ENCODE assay signal across 9 mouse cellular contexts in genomic region chr9:15301399-15301798, GRCm38 (mm10). TPM values are rescaled to one million over a fixed set of nuclear protein-coding genes. Genes with fewer than 3 reads are reported as not detected.
A peak's percentile ranks its signal among the peaks of the same experiment; 100 is the strongest.
DNase-seq lines count a peak whose midpoint lies in the region; ATAC-seq and TF ChIP-seq lines count a peak whose summit lies in the region.
"Had no signal": no experiment of that assay in that cellular context is flagged by ENCODE, and none has a peak within 500 bp of the region (broad histone marks: within the 10 kb centered on the region; RNA-seq: fewer than 3 reads in every experiment).

No protein-coding gene starts in this region.

- H3K4me2 ChIP-seq in limb, embryonic 14.5 days (replicated peaks; ENCODE audit: low read depth, low read length, severe bottlenecking) = no peak overlapping the region

- H3K4me1 ChIP-seq in embryonic facial prominence, embryonic 10.5 days = peaks cover 9% of the 10 kb centered on the region; the same call in 1 of the 2 replicates
- H3K4me1 ChIP-seq in limb, embryonic 14.5 days (ENCODE audit: control insufficient read depth, insufficient read depth, low read length) = peaks cover 6% of the 10 kb centered on the region; the same call in 1 of the 2 replicates
- H3K4me1 ChIP-seq in olfactory bulb, adult 2 months (ENCODE audit: control insufficient read depth, insufficient read depth, low read length) = peaks cover 6% of the 10 kb centered on the region

- ATAC-seq in hematopoietic stem cell, adult 5-6 weeks (replicated peaks in 1 of 2; ENCODE audit: insufficient read depth in 1 of 2, low FRiP score in 2 of 2, low TSS enrichment in 1 of 2, low read depth in 1 of 2, poor library complexity in 2 of 2, severe bottlenecking in 2 of 2) = peak; percentile 26 to 29
- ATAC-seq in limb, embryonic 14.5 days (ENCODE audit: low FRiP score, low read depth) = no peak

- TF ChIP-seq POLR2A in limb, embryonic 14.5 days (IDR thresholded peaks at IDR 0.05; ENCODE audit: borderline replicate concordance, extremely low read depth, insufficient read depth, insufficient read length) = no peak
- no peak for TF ChIP-seq POLR2A in olfactory bulb, adult 2 months (IDR thresholded peaks at IDR 0.05; ENCODE audit: insufficient read depth, low read depth, low read length)

- no peaks in the 10 kb centered on the region for H3K9me3 ChIP-seq in embryonic facial prominence, embryonic 10.5 days
- H3K9me3 ChIP-seq in limb, embryonic 14.5 days (ENCODE audit: control insufficient read depth, low read length) = no peaks in the 10 kb centered on the region
- H3K9me3 ChIP-seq: G1E had no signal

- no peaks in the 10 kb centered on the region for H3K27me3 ChIP-seq in embryonic facial prominence, embryonic 10.5 days (replicated peaks; ENCODE audit: low read depth, poor library complexity, severe bottlenecking)
- H3K27me3 ChIP-seq in limb, embryonic 14.5 days (ENCODE audit: control insufficient read depth, insufficient read depth, low read length) = no peaks in the 10 kb centered on the region

- no peaks in the 10 kb centered on the region for H3K36me3 ChIP-seq in embryonic facial prominence, embryonic 10.5 days (replicated peaks)
- H3K36me3 ChIP-seq in limb, embryonic 14.5 days (ENCODE audit: control insufficient read depth, insufficient read depth, low read length) = peaks cover 8% of the 10 kb centered on the region; the same call in 1 of the 2 replicates

- 0 out of 2 replicates have a peak overlapping the region, but pooled peaks have one; percentile 5 for H3K9ac ChIP-seq in limb, embryonic 14.5 days (ENCODE audit: low read depth, low read length, severe bottlenecking)

- 38% methylated on average over 6 of the region's 6 CpGs for WGBS in embryonic facial prominence, embryonic 10.5 days
- 31% methylated on average over 6 of the region's 6 CpGs for WGBS in limb, embryonic 14.5 days
- 34% methylated on average over 6 of the region's 6 CpGs for WGBS in olfactory bulb, adult 2 months

- no peak for DNase-seq in layer of hippocampus, adult 2 months (ENCODE audit: low spot score in 2 of 2)
- DNase-seq in layer of hippocampus, postnatal 25 days (ENCODE audit: extremely low spot score in 1 of 2, low spot score in 1 of 2) = no peak
- peak; percentile 36 for DNase-seq in embryonic facial prominence, embryonic 10.5 days (ENCODE audit: low spot score)
- DNase-seq in limb, embryonic 14.5 days (ENCODE audit: low spot score) = no peak
- DNase-seq in cerebellum, adult 8-10 months = no peak
- DNase-seq in layer of hippocampus, adult 18-20 months (ENCODE audit: low spot score in 2 of 2) = no peak

- no peak for TF ChIP-seq CTCF in layer of hippocampus, adult 2 months (conservative IDR thresholded peaks at IDR 0.05)
- no peak for TF ChIP-seq CTCF in olfactory bulb, adult 2 months (IDR thresholded peaks at IDR 0.05; ENCODE audit: insufficient read depth, low read depth, low read length)

- peak overlapping the region; percentile 5; the same call in 1 of the 2 replicates for H3K4me3 ChIP-seq in layer of hippocampus, adult 2 months
- no peak overlapping the region for H3K4me3 ChIP-seq in embryonic facial prominence, embryonic 10.5 days
- no peak overlapping the region for H3K4me3 ChIP-seq in limb, embryonic 14.5 days (replicated peaks; ENCODE audit: low read length)
- H3K4me3 ChIP-seq in olfactory bulb, adult 2 months (ENCODE audit: insufficient read depth, low read depth, low read length) = no peak overlapping the region

- peak overlapping the region; percentile 77 for H3K27ac ChIP-seq in layer of hippocampus, adult 2 months
- H3K27ac ChIP-seq in embryonic facial prominence, embryonic 10.5 days (replicated peaks) = peak overlapping the region; percentile 57
- no peak overlapping the region; the same call in 1 of the 2 replicates for H3K27ac ChIP-seq in limb, embryonic 14.5 days (replicated peaks; ENCODE audit: low read depth, low read length)
- peak overlapping the region; percentile 17; the same call in 1 of the 2 replicates for H3K27ac ChIP-seq in olfactory bulb, adult 2 months (ENCODE audit: insufficient read depth, low read depth, low read length)

RNA-seq across cellular contexts. Expression of gene Taf1d, which starts 4.6 kb away (rescaled TPM):
- 10 to 100 TPM; 33.2 to 33.5 TPM for total RNA-seq in layer of hippocampus, adult 2 months (2021)
- 10 to 100 TPM; 26.7 to 35.0 TPM for total RNA-seq in layer of hippocampus, postnatal 25 days (2021)
- 96.7 and 101 TPM in 2 replicates for polyA plus RNA-seq in embryonic facial prominence, embryonic 10.5 days (2016; fragmentation: Nextera tagmentation; extraction: Ambion mirVana)
- total RNA-seq in hematopoietic stem cell, adult 5-6 weeks (2017) = 1,341 and 1,379 TPM in 2 replicates
- polyA plus RNA-seq in limb, embryonic 14.5 days (2012; rRNA removed) = 69.9 and 131 TPM in 2 replicates
- 66.5 and 69.8 TPM in 2 replicates for polyA plus RNA-seq in limb, embryonic 14.5 days (2014; fragmentation: Nextera tagmentation; extraction: Ambion mirVana)
- 378 TPM in 1 of 2 replicates, not detected in the other for polyA plus RNA-seq in olfactory bulb, adult 2 months (2012; ENCODE audit: insufficient read depth, insufficient read length, low replicate concordance, missing spikeins)
- 10 to 100 TPM; 30.6 to 32.9 TPM for total RNA-seq in layer of hippocampus, adult 18-20 months (2021)

RNA-seq across cellular contexts. Expression of gene 4931406C07Rik, which starts 4.8 kb away (rescaled TPM):
- total RNA-seq in layer of hippocampus, adult 2 months (2021) = 10 to 100 TPM; 17.2 to 20.0 TPM
- total RNA-seq in layer of hippocampus, postnatal 25 days (2021) = 10 to 100 TPM; 16.2 to 23.3 TPM
- 5.4 and 6.8 TPM in 2 replicates for polyA plus RNA-seq in embryonic facial prominence, embryonic 10.5 days (2016; fragmentation: Nextera tagmentation; extraction: Ambion mirVana)
- total RNA-seq in hematopoietic stem cell, adult 5-6 weeks (2017) = 26.7 and 32.0 TPM in 2 replicates
- 18.7 and 22.9 TPM in 2 replicates for polyA plus RNA-seq in limb, embryonic 14.5 days (2012; rRNA removed)
- polyA plus RNA-seq in limb, embryonic 14.5 days (2014; fragmentation: Nextera tagmentation; extraction: Ambion mirVana) = 9.5 and 11.4 TPM in 2 replicates
- polyA plus RNA-seq in olfactory bulb, adult 2 months (2012; ENCODE audit: insufficient read depth, insufficient read length, low replicate concordance, missing spikeins) = not detected in 2 replicates
- 10 to 100 TPM; 16.7 to 18.2 TPM for total RNA-seq in layer of hippocampus, adult 18-20 months (2021)

RNA-seq across cellular contexts. Expression of gene Med17, which starts 21.7 kb away (rescaled TPM):
- total RNA-seq in layer of hippocampus, adult 2 months (2021) = 10 to 100 TPM; 36.2 to 41.9 TPM
- total RNA-seq in layer of hippocampus, postnatal 25 days (2021) = 10 to 100 TPM; 34.3 to 34.4 TPM
- 37.2 and 42.1 TPM in 2 replicates for polyA plus RNA-seq in embryonic facial prominence, embryonic 10.5 days (2016; fragmentation: Nextera tagmentation; extraction: Ambion mirVana)
- total RNA-seq in hematopoietic stem cell, adult 5-6 weeks (2017) = 29.4 and 35.4 TPM in 2 replicates
- polyA plus RNA-seq in limb, embryonic 14.5 days (2012; rRNA removed) = 46.4 and 55.8 TPM in 2 replicates
- polyA plus RNA-seq in limb, embryonic 14.5 days (2014; fragmentation: Nextera tagmentation; extraction: Ambion mirVana) = 33.6 and 40.2 TPM in 2 replicates
- not detected in 2 replicates for polyA plus RNA-seq in olfactory bulb, adult 2 months (2012; ENCODE audit: insufficient read depth, insufficient read length, low replicate concordance, missing spikeins)
- total RNA-seq in layer of hippocampus, adult 18-20 months (2021) = 10 to 100 TPM; 35.7 to 40.0 TPM

RNA-seq across cellular contexts. Expression of gene Cep295, which starts 56.2 kb away (rescaled TPM):
- total RNA-seq in layer of hippocampus, adult 2 months (2021) = 10 to 100 TPM; 23.1 to 24.6 TPM
- total RNA-seq in layer of hippocampus, postnatal 25 days (2021) = 10 to 100 TPM; 17.6 to 24.1 TPM
- polyA plus RNA-seq in embryonic facial prominence, embryonic 10.5 days (2016; fragmentation: Nextera tagmentation; extraction: Ambion mirVana) = 22.7 and 25.6 TPM in 2 replicates
- total RNA-seq in hematopoietic stem cell, adult 5-6 weeks (2017) = 57.0 and 72.5 TPM in 2 replicates
- polyA plus RNA-seq in limb, embryonic 14.5 days (2012; rRNA removed) = 25.4 and 29.8 TPM in 2 replicates
- 15.3 and 18.0 TPM in 2 replicates for polyA plus RNA-seq in limb, embryonic 14.5 days (2014; fragmentation: Nextera tagmentation; extraction: Ambion mirVana)
- 242 TPM in 1 of 2 replicates, not detected in the other for polyA plus RNA-seq in olfactory bulb, adult 2 months (2012; ENCODE audit: insufficient read depth, insufficient read length, low replicate concordance, missing spikeins)
- 10 to 100 TPM; 18.5 to 21.1 TPM for total RNA-seq in layer of hippocampus, adult 18-20 months (2021)

Comparison
In these comparisons a context has a peak if more than half of its experiments do, and no peak if none do; other contexts are left out.
1. RNA of gene Taf1d, which starts 4.6 kb away (total RNA-seq): 1,341 to 1,379 TPM in hematopoietic stem cell, adult 5-6 weeks; 26.7 to 35.0 TPM in layer of hippocampus, postnatal 25 days, 33.2 to 33.5 TPM in layer of hippocampus, adult 2 months and 30.6 to 32.9 TPM in layer of hippocampus, adult 18-20 months; every median in the first group is over 10 times any median in the second.